Mouse (Mus musculus): ENCODE results near the gene Myl4. TPM values are rescaled to one million over a fixed set of nuclear protein-coding genes. Genes with fewer than 3 reads are reported as not detected.

Gene Myl4
- polyA plus RNA-seq, 1 experiment = 3.8 TPM

- Histone ChIP-seq H3K4me1 (ENCODE audit: control insufficient read depth, insufficient read depth, low read length) (no peaks in the 10 kb centered on the region), H3K4me3 (ENCODE audit: low read depth, low read length) (no peak overlapping the region), H3K27me3 (ENCODE audit: control insufficient read depth, insufficient read depth, low read length, poor library complexity, severe bottlenecking) (peaks cover 3% of the 10 kb centered on the region; the same call in 1 of the 2 replicates), H3K36me3 (ENCODE audit: control insufficient read depth, insufficient read depth, low read length, poor library complexity, severe bottlenecking) (no peaks in the 10 kb centered on the region), H3K9ac (ENCODE audit: low read depth, poor library complexity, severe bottlenecking) (no peak overlapping the region), H3K27ac (ENCODE audit: insufficient read depth, low read length) (no peak overlapping the region), H3K9me3 (replicated peaks; ENCODE audit: control insufficient read depth, insufficient read depth, low read length, poor library complexity, severe bottlenecking) (no peaks in the 10 kb centered on the region)
- no peak for TF ChIP-seq POLR2A (IDR thresholded peaks at IDR 0.05; ENCODE audit: insufficient read depth, low read length)
- TF ChIP-seq CTCF (IDR thresholded peaks at IDR 0.05; ENCODE audit: low read depth, low read length) = no peak
- TF ChIP-seq EP300 (IDR thresholded peaks at IDR 0.05; ENCODE audit: insufficient read depth, low read depth, low read length) = no peak
Observed at GRCm38 (mm10) chr11:104609733-104610132, 59.3 kb downstream of the Myl4 start.

GRCm38 (mm10) chr11:104611579-104612151 is 61.2 kb downstream of the Myl4 start:
- H3K4me3 ChIP-seq (ENCODE audit: low read depth, low read length) = no peak overlapping the region
- no peaks in the 10 kb centered on the region for H3K4me1 ChIP-seq (ENCODE audit: control insufficient read depth, insufficient read depth, low read length)
- no peaks in the 10 kb centered on the region for H3K9me3 ChIP-seq (replicated peaks; ENCODE audit: control insufficient read depth, insufficient read depth, low read length, poor library complexity, severe bottlenecking)
- no peak overlapping the region for H3K27ac ChIP-seq (ENCODE audit: insufficient read depth, low read length)
- peaks cover 3% of the 10 kb centered on the region; the same call in 1 of the 2 replicates for H3K27me3 ChIP-seq (ENCODE audit: control insufficient read depth, insufficient read depth, low read length, poor library complexity, severe bottlenecking)
- no peak overlapping the region for H3K9ac ChIP-seq (ENCODE audit: low read depth, poor library complexity, severe bottlenecking)
- no peaks in the 10 kb centered on the region for H3K36me3 ChIP-seq (ENCODE audit: control insufficient read depth, insufficient read depth, low read length, poor library complexity, severe bottlenecking)
- no peak for TF ChIP-seq CTCF (IDR thresholded peaks at IDR 0.05; ENCODE audit: low read depth, low read length)
- TF ChIP-seq POLR2A (IDR thresholded peaks at IDR 0.05; ENCODE audit: insufficient read depth, low read length) = no peak
- no peak for TF ChIP-seq EP300 (IDR thresholded peaks at IDR 0.05; ENCODE audit: insufficient read depth, low read depth, low read length)

GRCm38 (mm10) chr11:104613551-104613950 is 63.1 kb downstream of the Myl4 start:
- H3K9ac ChIP-seq (ENCODE audit: low read depth, poor library complexity, severe bottlenecking) = no peak overlapping the region
- H3K27ac ChIP-seq (ENCODE audit: insufficient read depth, low read length) = no peak overlapping the region
- no peak overlapping the region for H3K4me3 ChIP-seq (ENCODE audit: low read depth, low read length)

GRCm38 (mm10) chr11:104614130-104614529 is 63.7 kb downstream of the Myl4 start:
- no peaks in the 10 kb centered on the region for H3K9me3 ChIP-seq (replicated peaks; ENCODE audit: control insufficient read depth, insufficient read depth, low read length, poor library complexity, severe bottlenecking)
- no peak overlapping the region for H3K27ac ChIP-seq (ENCODE audit: insufficient read depth, low read length)
- H3K4me1 ChIP-seq (ENCODE audit: control insufficient read depth, insufficient read depth, low read length) = no peaks in the 10 kb centered on the region
- no peak overlapping the region for H3K9ac ChIP-seq (ENCODE audit: low read depth, poor library complexity, severe bottlenecking)
- no peak for TF ChIP-seq EP300 (IDR thresholded peaks at IDR 0.05; ENCODE audit: insufficient read depth, low read depth, low read length)
- no peak for TF ChIP-seq CTCF (IDR thresholded peaks at IDR 0.05; ENCODE audit: low read depth, low read length)
- no peak for TF ChIP-seq POLR2A (IDR thresholded peaks at IDR 0.05; ENCODE audit: insufficient read depth, low read length)
- H3K36me3 ChIP-seq (ENCODE audit: control insufficient read depth, insufficient read depth, low read length, poor library complexity, severe bottlenecking) = no peaks in the 10 kb centered on the region
- peaks cover under 1% of the 10 kb centered on the region; the same call in 1 of the 2 replicates for H3K27me3 ChIP-seq (ENCODE audit: control insufficient read depth, insufficient read depth, low read length, poor library complexity, severe bottlenecking)
- no peak overlapping the region for H3K4me3 ChIP-seq (ENCODE audit: low read depth, low read length)

More at GRCm38 (mm10) chr11:104613551-104613950, 63.1 kb downstream of the Myl4 start:
- TF ChIP-seq CTCF (IDR thresholded peaks at IDR 0.05; ENCODE audit: low read depth, low read length) = no peak
- no peak for TF ChIP-seq EP300 (IDR thresholded peaks at IDR 0.05; ENCODE audit: insufficient read depth, low read depth, low read length)
- no peak for TF ChIP-seq POLR2A (IDR thresholded peaks at IDR 0.05; ENCODE audit: insufficient read depth, low read length)
- peaks cover 3% of the 10 kb centered on the region; the same call in 1 of the 2 replicates for H3K27me3 ChIP-seq (ENCODE audit: control insufficient read depth, insufficient read depth, low read length, poor library complexity, severe bottlenecking)
- no peaks in the 10 kb centered on the region for H3K9me3 ChIP-seq (replicated peaks; ENCODE audit: control insufficient read depth, insufficient read depth, low read length, poor library complexity, severe bottlenecking)
- no peaks in the 10 kb centered on the region for H3K36me3 ChIP-seq (ENCODE audit: control insufficient read depth, insufficient read depth, low read length, poor library complexity, severe bottlenecking)
- H3K4me1 ChIP-seq (ENCODE audit: control insufficient read depth, insufficient read depth, low read length) = no peaks in the 10 kb centered on the region

GRCm38 (mm10) chr11:104616182-104616581 is 65.7 kb downstream of the Myl4 start:
- no peaks in the 10 kb centered on the region for H3K36me3 ChIP-seq (ENCODE audit: control insufficient read depth, insufficient read depth, low read length, poor library complexity, severe bottlenecking)
- no peak overlapping the region for H3K9ac ChIP-seq (ENCODE audit: low read depth, poor library complexity, severe bottlenecking)
- no peaks in the 10 kb centered on the region for H3K4me1 ChIP-seq (ENCODE audit: control insufficient read depth, insufficient read depth, low read length)
- H3K9me3 ChIP-seq (replicated peaks; ENCODE audit: control insufficient read depth, insufficient read depth, low read length, poor library complexity, severe bottlenecking) = no peaks in the 10 kb centered on the region
- no peak for TF ChIP-seq CTCF (IDR thresholded peaks at IDR 0.05; ENCODE audit: low read depth, low read length)
- TF ChIP-seq POLR2A (IDR thresholded peaks at IDR 0.05; ENCODE audit: insufficient read depth, low read length) = no peak
- no peak for TF ChIP-seq EP300 (IDR thresholded peaks at IDR 0.05; ENCODE audit: insufficient read depth, low read depth, low read length)
- no peaks in the 10 kb centered on the region for H3K27me3 ChIP-seq (ENCODE audit: control insufficient read depth, insufficient read depth, low read length, poor library complexity, severe bottlenecking)
- H3K4me3 ChIP-seq (ENCODE audit: low read depth, low read length) = no peak overlapping the region
- no peak overlapping the region for H3K27ac ChIP-seq (ENCODE audit: insufficient read depth, low read length)

GRCm38 (mm10) chr11:104618638-104619076 is 68.2 kb downstream of the Myl4 start:
- Histone ChIP-seq H3K9ac (ENCODE audit: low read depth, poor library complexity, severe bottlenecking) (no peak overlapping the region), H3K27ac (ENCODE audit: insufficient read depth, low read length) (no peak overlapping the region), H3K4me1 (ENCODE audit: control insufficient read depth, insufficient read depth, low read length) (no peaks in the 10 kb centered on the region), H3K36me3 (ENCODE audit: control insufficient read depth, insufficient read depth, low read length, poor library complexity, severe bottlenecking) (no peaks in the 10 kb centered on the region), H3K9me3 (replicated peaks; ENCODE audit: control insufficient read depth, insufficient read depth, low read length, poor library complexity, severe bottlenecking) (no peaks in the 10 kb centered on the region), H3K4me3 (ENCODE audit: low read depth, low read length) (no peak overlapping the region), H3K27me3 (ENCODE audit: control insufficient read depth, insufficient read depth, low read length, poor library complexity, severe bottlenecking) (no peaks in the 10 kb centered on the region)
- TF ChIP-seq CTCF (IDR thresholded peaks at IDR 0.05; ENCODE audit: low read depth, low read length) = no peak

All from ES-Bruce4 (cell line).